Mouse (Mus musculus) sigmoid colon, adult 10 weeks (tissue): ENCODE data around the gene Exoc8. TPM values are rescaled to one million over a fixed set of nuclear protein-coding genes. Genes with fewer than 3 reads are reported as not detected.

Experiments
- polyA plus RNA-seq: library from polyadenylated mRNA; stranded (reverse); fragments of 350-450 nt; fragmentation: Illumina TruSeq; extraction: RNeasy Lipid Tissue Mini Kit (QIAGEN cat#74804); gene quantifications from one replicate; pipeline ENCODE4 v1.2.3, GENCODE M21; 2014; ENCODE audit warnings: low read depth, low replicate concordance

Gene Exoc8
- polyA plus RNA-seq: 15.8 TPM

GRCm38 (mm10) chr8:124897386-124898250 lies at the start of gene Exoc8, which contains the start of gene Sprtn:
Gene Exoc8, minus strand, starts transcription at chr8:124897705.
Gene Sprtn, plus strand, starts transcription at chr8:124897886.

GRCm38 (mm10) chr8:124862321-124863162 lies 35.0 kb downstream of the Exoc8 start, which contains the start of the genes Gnpat and 2810004N23Rik:
Gene Gnpat, plus strand, starts transcription at chr8:124863033.
Gene 2810004N23Rik, minus strand, starts transcription at chr8:124863120.

Other genes with a start within 250 kb of the Exoc8 start
- gene 2310022B05Rik, start 234.3 kb downstream of the Exoc8 start, polyA plus RNA-seq: 9.8 TPM
- gene Ttc13, start 175.7 kb downstream of the Exoc8 start, polyA plus RNA-seq: 36.5 TPM
- gene Arv1, start 175.6 kb downstream of the Exoc8 start, polyA plus RNA-seq: 2.8 TPM
- 0.57 TPM for gene Fam89a, start 145.9 kb downstream of the Exoc8 start, polyA plus RNA-seq
- gene Trim67, start 104.6 kb downstream of the Exoc8 start, polyA plus RNA-seq: not detected
- gene Gnpat, start 34.7 kb downstream of the Exoc8 start, polyA plus RNA-seq: 40.3 TPM
- gene 2810004N23Rik, start 34.6 kb downstream of the Exoc8 start, polyA plus RNA-seq: 25.0 TPM
- gene Sprtn, start 181 bp upstream of the Exoc8 start, polyA plus RNA-seq: 18.3 TPM
- 43.2 TPM for gene Egln1, start 51.6 kb upstream of the Exoc8 start, polyA plus RNA-seq
- 48.5 TPM for gene Tsnax, start 115.3 kb upstream of the Exoc8 start, polyA plus RNA-seq
- gene Disc1, start 156.5 kb upstream of the Exoc8 start, polyA plus RNA-seq: not detected